ENCODE assay signal across 37 mouse cellular contexts in the genomic region with DNA sequence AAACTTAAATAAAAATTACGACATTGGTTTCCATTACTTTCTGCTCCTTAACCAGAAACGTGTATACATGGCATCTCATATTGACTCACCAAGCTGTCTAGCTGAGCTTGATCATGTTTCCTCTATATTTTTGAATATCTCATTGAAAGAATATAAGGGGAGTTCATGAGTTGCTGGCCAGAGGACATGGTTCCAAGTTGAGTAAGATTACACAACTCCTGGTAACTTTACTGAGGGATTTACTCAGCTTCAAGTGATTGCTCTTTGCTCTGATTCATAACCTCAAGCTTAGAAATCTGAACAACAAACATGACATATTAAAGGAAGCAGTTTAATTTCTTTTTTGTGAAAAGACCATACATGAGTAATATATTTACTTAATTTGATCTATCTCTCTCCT. TPM values are rescaled to one million over a fixed set of nuclear protein-coding genes. Genes with fewer than 3 reads are reported as not detected.
DNase-seq lines count a peak whose midpoint lies in the region; ATAC-seq and TF ChIP-seq lines count a peak whose summit lies in the region.
"Had no signal": no experiment of that assay in that cellular context is flagged by ENCODE, and none has a peak within 500 bp of the region (broad histone marks: within the 10 kb centered on the region; RNA-seq: fewer than 3 reads in every experiment).

No protein-coding gene starts in this region.

- no peaks in the 10 kb centered on the region for H3K36me3 ChIP-seq in C2C12 (ENCODE audit: control insufficient read depth, insufficient read depth)
- H3K36me3 ChIP-seq in myocyte (ENCODE audit: control insufficient read depth, insufficient read depth): no peaks in the 10 kb centered on the region
- H3K36me3 ChIP-seq in hindbrain, embryonic 11.5 days (ENCODE audit: control insufficient read depth, insufficient read depth, low read length): no peaks in the 10 kb centered on the region
- H3K36me3 ChIP-seq: embryonic facial prominence, embryonic 10.5 days; embryonic facial prominence, embryonic 13.5 days; hindbrain, embryonic 10.5 days had no signal

- TF ChIP-seq CTCF in C2C12 (IDR thresholded peaks at IDR 0.05; ENCODE audit: control insufficient read depth, insufficient read depth, insufficient read length): no peak

- no peak for ATAC-seq in hindbrain, embryonic 11.5 days (ENCODE audit: low FRiP score)
- ATAC-seq: forebrain, embryonic 14.5 days; forebrain, postnatal 0 days; hindbrain, postnatal 0 days; inflammation-experienced regulatory T-cells, adult 6 months; intestine, embryonic 16.5 days had no signal

- no peak overlapping the region for H3K4me2 ChIP-seq in myocyte (ENCODE audit: low read depth)
- no peak overlapping the region for H3K4me2 ChIP-seq in hindbrain, embryonic 11.5 days (replicated peaks; ENCODE audit: low read depth, low read length)
- H3K4me2 ChIP-seq: embryonic facial prominence, embryonic 13.5 days; heart, embryonic 11.5 days; hindbrain, embryonic 14.5 days had no signal

- H3K79me2 ChIP-seq in C2C12 (ENCODE audit: control insufficient read depth, insufficient read depth) (no peaks in the 10 kb centered on the region), myocyte (ENCODE audit: control insufficient read depth, insufficient read depth) (no peaks in the 10 kb centered on the region)

- no peak for TF ChIP-seq POLR2A in myocyte (IDR thresholded peaks at IDR 0.05; ENCODE audit: insufficient read length, low read depth)

- intact Hi-C loops in heart, postnatal 36 days (cut with DNase I): no loop called here
- intact Hi-C loops in gastrocnemius, postnatal 36 days (cut with DNase I): no loop called here

- no peak overlapping the region for H3K27ac ChIP-seq in hindbrain, embryonic 11.5 days (ENCODE audit: low read depth, low read length)
- H3K27ac ChIP-seq: embryonic facial prominence, embryonic 10.5 days; embryonic facial prominence, embryonic 13.5 days; hindbrain, embryonic 10.5 days; hindbrain, embryonic 14.5 days; hindbrain, postnatal 0 days had no signal

- peak; percentile 58 for DNase-seq in adipocyte (ENCODE audit: low spot score)
- DNase-seq in heart, postnatal 36 days: no peak
- DNase-seq in hindbrain, embryonic 11.5 days (ENCODE audit: low spot score): no peak
- no peak for DNase-seq in gastrocnemius, postnatal 36 days
- DNase-seq: adrenal gland, adult 8-10 months; adrenal gland, postnatal 25 days; B cell, adult 2 months; cerebellum, adult 11-12 months; cerebellum, adult 8-10 months; cerebellum, postnatal 10 days; cerebellum, postnatal 36 days; embryo, embryonic 11 days; forebrain, postnatal 0 days; gastrocnemius, postnatal 25 days; kidney, adult 18-20 months had no signal

- 88% methylated on average over 2 of the region's 2 CpGs for WGBS in hindbrain, embryonic 11.5 days

- H3K79me3 ChIP-seq in C2C12 (ENCODE audit: low read depth): no peaks in the 10 kb centered on the region

- H3K4me1 ChIP-seq in hindbrain, embryonic 11.5 days (replicated peaks; ENCODE audit: control insufficient read depth, insufficient read depth, low read length): no peaks in the 10 kb centered on the region
- H3K4me1 ChIP-seq: embryonic facial prominence, embryonic 10.5 days; embryonic facial prominence, embryonic 13.5 days; hindbrain, embryonic 10.5 days had no signal

- no peak overlapping the region for H3K4me3 ChIP-seq in C2C12 (ENCODE audit: insufficient read depth, poor library complexity, severe bottlenecking)
- H3K4me3 ChIP-seq in myocyte: no peak overlapping the region
- no peak overlapping the region for H3K4me3 ChIP-seq in hindbrain, embryonic 11.5 days (ENCODE audit: low read depth, low read length)
- H3K4me3 ChIP-seq: embryonic facial prominence, embryonic 10.5 days; embryonic facial prominence, embryonic 13.5 days; hindbrain, embryonic 10.5 days had no signal

- H3K27me3 ChIP-seq in C2C12 (ENCODE audit: control insufficient read depth, insufficient read depth, insufficient read length) (no peaks in the 10 kb centered on the region), myocyte (ENCODE audit: control insufficient read depth, insufficient read depth, insufficient read length) (no peaks in the 10 kb centered on the region)
- no peaks in the 10 kb centered on the region for H3K27me3 ChIP-seq in hindbrain, embryonic 11.5 days (ENCODE audit: control insufficient read depth, insufficient read depth, low read length)
- H3K27me3 ChIP-seq: embryonic facial prominence, embryonic 13.5 days had no signal

- no peak overlapping the region for H3K9ac ChIP-seq in hindbrain, embryonic 11.5 days (ENCODE audit: low read depth, low read length)
- H3K9ac ChIP-seq: embryonic facial prominence, embryonic 13.5 days; forebrain, postnatal 0 days; hindbrain, embryonic 14.5 days had no signal

- H3K9me3 ChIP-seq in hindbrain, embryonic 11.5 days (ENCODE audit: control insufficient read depth, low read length): no peaks in the 10 kb centered on the region
- H3K9me3 ChIP-seq: embryonic facial prominence, embryonic 10.5 days; embryonic facial prominence, embryonic 13.5 days; hindbrain, embryonic 10.5 days had no signal

- no peak overlapping the region for H3ac ChIP-seq in C2C12 (ENCODE audit: control insufficient read depth, insufficient read length, low read depth)
- H3ac ChIP-seq in myocyte (ENCODE audit: control insufficient read depth, insufficient read length): no peak overlapping the region

TF ChIP-seq in C2C12, 6 proteins besides CTCF, POLR2A, EP300 and RAD21:
- TF ChIP-seq FOSL1 (IDR thresholded peaks at IDR 0.05; ENCODE audit: insufficient read depth, low read length, poor library complexity, severe bottlenecking): no peak
- TF ChIP-seq CEBPB (IDR thresholded peaks at IDR 0.05; ENCODE audit: low read depth): peak; percentile 82
- TF ChIP-seq MAX (IDR thresholded peaks at IDR 0.05): no peak

TF ChIP-seq in myocyte, 11 proteins besides CTCF, POLR2A, EP300 and RAD21:
- TF ChIP-seq MAX (IDR thresholded peaks at IDR 0.05; ENCODE audit: low read depth): no peak
- peak; percentile 79 for TF ChIP-seq CEBPB (IDR thresholded peaks at IDR 0.05; ENCODE audit: insufficient read depth, poor library complexity, severe bottlenecking)
- TF ChIP-seq TCF3 (IDR thresholded peaks at IDR 0.05; ENCODE audit: insufficient read length, low read depth): no peak

RNA-seq across cellular contexts. Expression of gene Il13ra2, which starts 6.4 kb away (rescaled TPM):
- polyA plus RNA-seq in C2C12 (2012; fragmentation: generic; extraction: Trizol) (0.02 TPM), myocyte (2012; fragmentation: generic; extraction: Trizol) (0.06 TPM)
- not detected for total RNA-seq in heart, postnatal 36 days (2021)
- 0.25 TPM in 1 of 2 replicates, not detected in the other for polyA plus RNA-seq in hindbrain, embryonic 11.5 days (2014; fragmentation: Nextera tagmentation; extraction: Ambion mirVana)
- total RNA-seq in gastrocnemius, postnatal 36 days (2021): not detected
- total RNA-seq: adrenal gland, postnatal 25 days; ES-E14; gastrocnemius, adult 8-10 months; gastrocnemius, postnatal 25 days; granulocyte monocyte progenitor cell, adult 5-6 weeks; heart, adult 8-10 months; heart, postnatal 25 days had no signal
- polyA plus RNA-seq: brain, embryonic 14.5 days; embryonic facial prominence, embryonic 10.5 days; embryonic facial prominence, embryonic 13.5 days; forebrain, embryonic 11.5 days; forebrain, embryonic 14.5 days; heart, embryonic 11.5 days; heart, embryonic 14.5 days; heart, postnatal 0 days; hindbrain, embryonic 10.5 days; inflammation-experienced regulatory T-cells, adult 6 months; intestine, embryonic 16.5 days had no signal

RNA-seq across cellular contexts. Expression of gene Vmn1r239-ps, which starts 18.1 kb away (rescaled TPM):
- not detected for polyA plus RNA-seq in C2C12 (2012; fragmentation: generic; extraction: Trizol)
- polyA plus RNA-seq in myocyte (2012; fragmentation: generic; extraction: Trizol): not detected
- total RNA-seq in heart, postnatal 36 days (2021): not detected
- not detected in 2 replicates for polyA plus RNA-seq in hindbrain, embryonic 11.5 days (2014; fragmentation: Nextera tagmentation; extraction: Ambion mirVana)
- total RNA-seq in gastrocnemius, postnatal 36 days (2021): not detected
- total RNA-seq: adrenal gland, adult 8-10 months; adrenal gland, postnatal 25 days; ES-E14; forebrain, postnatal 0 days; gastrocnemius, adult 8-10 months; gastrocnemius, postnatal 25 days; granulocyte monocyte progenitor cell, adult 5-6 weeks; heart, adult 8-10 months; heart, postnatal 25 days; hindbrain, postnatal 0 days had no signal
- polyA plus RNA-seq: brain, embryonic 14.5 days; cortical plate, adult 2 months; embryonic facial prominence, embryonic 10.5 days; embryonic facial prominence, embryonic 13.5 days; forebrain, embryonic 11.5 days; forebrain, embryonic 14.5 days; forebrain, postnatal 0 days; frontal cortex, adult 2 months; heart, embryonic 11.5 days; heart, embryonic 14.5 days; heart, postnatal 0 days; hindbrain, embryonic 10.5 days; hindbrain, embryonic 14.5 days; hindbrain, postnatal 0 days; inflammation-experienced regulatory T-cells, adult 6 months; intestine, embryonic 16.5 days had no signal
